Mouse (Mus musculus) myocyte (in vitro differentiated cells): ENCODE data around the gene Il12rb2. TPM values are rescaled to one million over a fixed set of nuclear protein-coding genes. Genes with fewer than 3 reads are reported as not detected.

Experiments used
- H3K27me3 ChIP-seq: one replicate; pipeline ENCODE4 v1.6.1; 2011; ENCODE audit not compliant: control insufficient read depth, insufficient read depth, insufficient read length
- H3K36me3 ChIP-seq: one replicate; pipeline ENCODE4 v1.6.1; 2011; ENCODE audit not compliant: control insufficient read depth, insufficient read depth
- H3K4me2 ChIP-seq: one replicate; pipeline ENCODE4 v1.6.1; 2011; ENCODE audit warnings: low read depth, control low read depth
- H3K4me3 ChIP-seq: one replicate; pipeline ENCODE4 v1.5.1; 2011; ENCODE audit warnings: mild to moderate bottlenecking, control low read depth, moderate library complexity
- H3K79me2 ChIP-seq: one replicate; pipeline ENCODE4 v1.6.1; 2011; ENCODE audit not compliant: control insufficient read depth, insufficient read depth
- H3ac ChIP-seq: one replicate; pipeline ENCODE4 v1.6.1; 2011; ENCODE audit not compliant: control insufficient read depth, insufficient read length
- CEBPB ChIP-seq: IDR thresholded peaks from 2 replicates; pipeline ENCODE4 v1.6.1; 2011; ENCODE audit warnings: mild to moderate bottlenecking, moderate library complexity; ENCODE audit not compliant: poor library complexity, insufficient read depth, severe bottlenecking
- E2F4 ChIP-seq: IDR thresholded peaks from one replicate; pipeline ENCODE4 v1.6.1; 2011; ENCODE audit warnings: mild to moderate bottlenecking, control low read depth, moderate library complexity; ENCODE audit not compliant: insufficient read depth
- MAX ChIP-seq: IDR thresholded peaks from one replicate; pipeline ENCODE4 v1.6.1; 2011; ENCODE audit warnings: low read depth, mild to moderate bottlenecking, control low read depth
- MYOD1 ChIP-seq, 3 experiments: IDR thresholded peaks; one replicate each; pipeline ENCODE4 v1.6.1; 2011; ENCODE audit warnings: control low read depth in 2 of 3, low read depth in 2 of 3, mild to moderate bottlenecking in 2 of 3, moderate library complexity in 1 of 3; ENCODE audit not compliant: insufficient read length in 2 of 3, control insufficient read depth in 1 of 3
- MYOG ChIP-seq, 3 experiments: IDR thresholded peaks; one replicate each; pipeline ENCODE4 v1.6.1; 2011; ENCODE audit warnings: control low read depth in 2 of 3, low read depth in 2 of 3, mild to moderate bottlenecking in 2 of 3; ENCODE audit not compliant: insufficient read length in 2 of 3, control insufficient read depth in 1 of 3, insufficient read depth in 1 of 3
- POLR2A ChIP-seq: IDR thresholded peaks from one replicate; pipeline ENCODE4 v1.6.1; 2011; ENCODE audit warnings: low read depth, mild to moderate bottlenecking, control low read depth, moderate library complexity; ENCODE audit not compliant: insufficient read length
- POLR2AphosphoS2 ChIP-seq: IDR thresholded peaks from one replicate; pipeline ENCODE4 v1.6.1; 2011; ENCODE audit warnings: low read depth, control low read depth; ENCODE audit not compliant: insufficient read length
- REST ChIP-seq: IDR thresholded peaks from one replicate; pipeline ENCODE4 v1.6.1; 2011; ENCODE audit warnings: mild to moderate bottlenecking, control low read depth, moderate library complexity; ENCODE audit not compliant: insufficient read depth, insufficient read length
- SRF ChIP-seq: IDR thresholded peaks from one replicate; pipeline ENCODE4 v1.6.1; 2011; ENCODE audit warnings: low read depth; ENCODE audit not compliant: control insufficient read depth, insufficient read length
- TCF12 ChIP-seq: IDR thresholded peaks from one replicate; pipeline ENCODE4 v1.6.1; 2011; ENCODE audit warnings: mild to moderate bottlenecking, control low read depth; ENCODE audit not compliant: poor library complexity, insufficient read depth, severe bottlenecking
- TCF3 ChIP-seq: IDR thresholded peaks from one replicate; pipeline ENCODE4 v1.6.1; 2011; ENCODE audit warnings: low read depth, control low read depth; ENCODE audit not compliant: insufficient read length
- USF1 ChIP-seq: IDR thresholded peaks from one replicate; pipeline ENCODE4 v1.6.1; 2011; ENCODE audit warnings: low read depth, mild to moderate bottlenecking, control low read depth, moderate library complexity
- polyA plus RNA-seq: library from polyadenylated mRNA; unstranded; fragments of >200 nt; fragmentation: generic; extraction: Trizol; gene quantifications from one replicate; pipeline ENCODE4 v1.2.1, GENCODE M21; 2012; ENCODE audit warnings: missing spikeins

Gene Il12rb2
- polyA plus RNA-seq, 1 experiment: not detected

DNA sequence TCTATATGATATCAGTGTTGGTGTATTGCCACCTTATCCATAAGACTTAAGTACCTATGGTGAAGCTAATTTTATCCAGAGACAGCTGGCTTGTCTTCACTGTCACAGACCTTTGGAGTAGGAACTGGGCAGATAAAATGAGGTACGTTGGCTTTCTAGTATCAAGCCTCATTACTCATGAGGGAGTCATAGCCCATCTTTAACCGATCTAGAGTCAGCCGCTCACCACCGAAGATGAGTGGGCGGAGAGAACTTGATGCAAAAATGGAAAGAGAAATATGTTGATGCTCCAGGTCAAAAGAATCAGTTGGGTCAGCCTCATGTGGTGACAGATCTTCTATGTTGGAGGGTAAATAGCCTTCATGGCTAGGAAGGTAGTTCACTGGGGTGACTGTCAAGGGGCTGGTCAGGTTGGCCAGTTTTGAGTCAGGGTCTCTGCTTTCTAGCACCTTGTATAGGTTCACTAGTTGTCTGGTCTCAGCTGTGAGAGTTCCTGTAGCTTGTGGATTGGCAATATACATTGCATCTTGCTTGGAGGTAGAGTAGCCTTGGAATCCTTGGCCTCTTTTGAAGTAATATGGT is 83.9 kb downstream of the Il12rb2 start:
- H3K79me2 ChIP-seq: peaks cover 5% of the 10 kb centered on the region
- no peak overlapping the region for H3K4me2 ChIP-seq
- H3ac ChIP-seq: no peak overlapping the region
- no peak overlapping the region for H3K4me3 ChIP-seq
- peaks cover 26% of the 10 kb centered on the region for H3K36me3 ChIP-seq
- TF ChIP-seq REST: no peak
- TF ChIP-seq MAX: no peak
- TF ChIP-seq POLR2AphosphoS2: peak; percentile 36
- no peaks in the 10 kb centered on the region for H3K27me3 ChIP-seq

DNA sequence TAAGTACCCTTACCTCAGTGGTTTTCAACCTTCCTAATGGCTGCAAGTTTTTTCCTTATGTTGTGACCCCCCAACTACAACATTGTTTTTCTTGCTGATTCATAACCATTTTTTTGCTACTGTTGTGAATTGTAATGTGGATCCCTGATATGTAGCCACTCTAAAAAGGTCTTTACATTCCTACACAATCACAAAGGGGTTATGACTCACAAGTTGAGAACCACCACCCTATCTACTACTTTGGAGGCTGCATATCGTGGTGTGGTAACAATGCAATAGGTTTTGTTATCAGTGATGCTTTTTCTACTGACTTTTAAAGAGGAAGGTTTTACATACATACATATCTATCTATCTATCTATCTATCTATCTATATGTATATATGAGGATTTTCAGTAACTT is 93.1 kb downstream of the Il12rb2 start:
- Histone ChIP-seq H3K4me2 (no peak overlapping the region), H3K27me3 (no peaks in the 10 kb centered on the region), H3ac (no peak overlapping the region), H3K36me3 (peaks cover 85% of the 10 kb centered on the region), H3K4me3 (no peak overlapping the region), H3K79me2 (peaks cover 60% of the 10 kb centered on the region)
- no peak for TF ChIP-seq SRF
- TF ChIP-seq MYOG (IDR thresholded peaks at IDR 0.05; ENCODE audit: control insufficient read depth in 1 of 3, insufficient read depth in 1 of 3, insufficient read length in 2 of 3, low read depth in 2 of 3): no peak
- TF ChIP-seq E2F4: no peak
- TF ChIP-seq POLR2AphosphoS2: no peak
- TF ChIP-seq MYOD1 (IDR thresholded peaks at IDR 0.05; ENCODE audit: control insufficient read depth in 1 of 3, insufficient read length in 2 of 3, low read depth in 2 of 3): no peak
- no peak for TF ChIP-seq TCF12
- no peak for TF ChIP-seq MAX
- TF ChIP-seq REST: no peak
- no peak for TF ChIP-seq TCF3
- no peak for TF ChIP-seq USF1
- TF ChIP-seq CEBPB: no peak
- no peak for TF ChIP-seq POLR2A

DNA sequence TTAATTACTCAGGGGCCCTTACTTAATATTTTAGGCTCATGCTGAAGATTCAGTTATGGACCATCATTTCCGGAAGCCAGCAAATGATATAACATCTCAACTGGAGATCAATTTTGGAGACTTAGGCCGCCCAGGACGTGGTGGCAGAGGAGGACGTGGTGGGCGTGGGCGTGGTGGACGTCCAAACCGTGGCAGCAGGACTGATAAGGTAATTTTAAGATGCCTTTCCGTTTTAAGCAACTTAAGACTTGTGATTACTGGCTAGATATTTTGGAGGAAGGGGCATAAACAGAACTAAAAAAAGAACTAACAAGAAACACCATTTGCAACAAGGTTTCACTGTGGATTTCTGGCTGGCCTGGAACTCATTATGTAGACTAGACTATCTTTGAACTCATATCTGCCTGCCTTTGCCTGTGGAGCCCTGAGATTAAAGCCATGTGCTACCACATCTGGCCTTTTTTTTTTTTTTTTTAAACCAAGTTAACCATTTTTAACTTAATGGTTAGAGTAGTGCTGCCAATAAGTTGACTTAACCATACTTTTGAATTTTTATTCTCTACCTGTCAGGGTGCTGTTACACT is 94.3 kb downstream of the Il12rb2 start:
- peaks cover 66% of the 10 kb centered on the region for H3K79me2 ChIP-seq
- peaks cover 82% of the 10 kb centered on the region for H3K36me3 ChIP-seq
- no peak for TF ChIP-seq SRF
- TF ChIP-seq MYOD1 (IDR thresholded peaks at IDR 0.05; ENCODE audit: control insufficient read depth in 1 of 3, insufficient read length in 2 of 3, low read depth in 2 of 3): no peak
- TF ChIP-seq POLR2AphosphoS2: no peak
- TF ChIP-seq CEBPB: no peak
- no peak for TF ChIP-seq USF1
- TF ChIP-seq REST: no peak
- no peak for TF ChIP-seq MYOG (IDR thresholded peaks at IDR 0.05; ENCODE audit: control insufficient read depth in 1 of 3, insufficient read depth in 1 of 3, insufficient read length in 2 of 3, low read depth in 2 of 3)
- TF ChIP-seq POLR2A: no peak
- TF ChIP-seq E2F4: no peak
- TF ChIP-seq MAX: no peak
- no peak for TF ChIP-seq TCF3
- TF ChIP-seq TCF12: no peak
- no peak overlapping the region for H3ac ChIP-seq
- no peak overlapping the region for H3K4me3 ChIP-seq
- no peak overlapping the region for H3K4me2 ChIP-seq
- H3K27me3 ChIP-seq: no peaks in the 10 kb centered on the region

DNA sequence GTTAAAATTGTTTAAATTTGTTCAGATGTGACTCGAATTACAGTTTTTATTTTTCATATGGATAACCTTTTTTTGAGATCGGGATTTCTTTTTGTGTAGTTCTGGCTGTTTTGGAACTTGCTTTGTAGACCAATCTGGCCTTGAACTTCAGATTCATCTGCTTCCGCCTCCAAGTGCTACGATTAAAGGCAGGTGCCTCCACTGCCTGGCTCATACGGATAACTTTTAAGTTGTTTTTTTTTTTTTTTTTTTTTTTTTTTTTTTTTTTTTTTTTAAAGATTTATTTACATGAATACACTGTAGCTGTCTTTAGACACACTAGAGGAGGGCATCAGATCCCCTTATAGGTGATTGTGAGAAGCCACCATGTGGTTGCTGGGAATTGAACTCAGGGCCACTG is 98.0 kb downstream of the Il12rb2 start:
- Histone ChIP-seq H3K27me3 (no peaks in the 10 kb centered on the region), H3ac (no peak overlapping the region), H3K79me2 (peaks cover 92% of the 10 kb centered on the region), H3K4me3 (no peak overlapping the region), H3K4me2 (no peak overlapping the region), H3K36me3 (peaks cover 78% of the 10 kb centered on the region)
- no peak for TF ChIP-seq CEBPB
- no peak for TF ChIP-seq POLR2A
- no peak for TF ChIP-seq E2F4
- TF ChIP-seq SRF: no peak
- TF ChIP-seq TCF12: no peak

DNA sequence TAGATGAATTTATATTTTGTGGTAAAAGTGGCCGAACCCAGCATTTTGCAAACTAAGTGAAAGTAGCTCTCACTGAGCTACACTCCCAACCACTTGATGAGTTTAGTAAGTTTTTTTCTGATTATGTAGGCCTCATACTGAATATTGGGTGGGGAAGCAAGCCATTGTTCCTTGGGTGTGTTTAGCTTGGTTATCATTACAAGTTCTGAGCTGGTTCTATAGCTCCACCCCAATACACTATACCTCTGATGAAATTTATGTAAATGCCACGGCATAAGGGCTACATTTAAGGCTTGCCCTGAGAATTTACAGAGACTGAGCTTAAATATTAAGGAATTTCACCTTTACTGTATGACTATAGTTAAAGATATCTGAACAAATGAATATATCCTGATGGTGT is 106.5 kb downstream of the Il12rb2 start:
- Histone ChIP-seq H3K36me3 (peaks cover 29% of the 10 kb centered on the region), H3ac (no peak overlapping the region), H3K79me2 (peaks cover 77% of the 10 kb centered on the region), H3K27me3 (no peaks in the 10 kb centered on the region), H3K4me3 (peak overlapping the region; percentile 95), H3K4me2 (peak overlapping the region; percentile 92)
- TF ChIP-seq SRF: no peak
